Mouse (Mus musculus) ES-E14 (cell line): ENCODE measurements around the gene Ggt7.

Experiments
- CHD2 ChIP-seq: IDR thresholded peaks from 2 replicates; pipeline ENCODE4 v1.6.1; 2014; ENCODE audit warnings: mild to moderate bottlenecking, low read depth, low read length, inconsistent platforms
- HCFC1 ChIP-seq: IDR thresholded peaks from 2 replicates; pipeline ENCODE4 v1.6.1; 2012; ENCODE audit warnings: low read length, inconsistent platforms, borderline replicate concordance; ENCODE audit not compliant: insufficient read depth
- MAFK ChIP-seq: IDR thresholded peaks from 2 replicates; pipeline ENCODE4 v1.6.1; 2014; ENCODE audit warnings: mild to moderate bottlenecking, low read depth, low read length, inconsistent platforms; ENCODE audit not compliant: insufficient read depth
- ZC3H11A ChIP-seq: IDR thresholded peaks from 2 replicates; pipeline ENCODE4 v1.6.1; 2012; ENCODE audit warnings: low read depth, mild to moderate bottlenecking, inconsistent platforms, low read length, borderline replicate concordance
- ZNF384 ChIP-seq: IDR thresholded peaks from 2 replicates; pipeline ENCODE4 v1.6.1; 2012; ENCODE audit warnings: low read depth, low read length, inconsistent platforms

GRCm38 (mm10) chr2:155536292-155536691, 18.3 kb upstream of the Ggt7 start:
- TF ChIP-seq HCFC1 (no peak), ZC3H11A (no peak), ZNF384 (no peak), MAFK (no peak), CHD2 (no peak)
